14 mouse cellular contexts compared by ENCODE assay signal in genomic region chr7:24487403-24487802, GRCm38 (mm10). TPM values are rescaled to one million over a fixed set of nuclear protein-coding genes. Genes with fewer than 3 reads are reported as not detected.
A peak's percentile ranks its signal among the peaks of the same experiment; 100 is the strongest.
DNase-seq lines count a peak whose midpoint lies in the region; ATAC-seq lines count a peak whose summit lies in the region.
"Had no signal": no experiment of that assay in that cellular context is flagged by ENCODE, and none has a peak within 500 bp of the region (broad histone marks: within the 10 kb centered on the region; RNA-seq: fewer than 3 reads in every experiment).

No protein-coding gene starts in this region.

- H3K4me1 ChIP-seq in embryonic facial prominence, embryonic 11.5 days (ENCODE audit: control insufficient read depth, insufficient read depth, low read length), result no peaks in the 10 kb centered on the region
- H3K4me1 ChIP-seq in hindbrain, embryonic 12.5 days, result peaks cover 51% of the 10 kb centered on the region
- peaks cover 54% of the 10 kb centered on the region for H3K4me1 ChIP-seq in midbrain, embryonic 15.5 days

- H3K9me3 ChIP-seq in embryonic facial prominence, embryonic 11.5 days (replicated peaks; ENCODE audit: control insufficient read depth, low read length), result no peaks in the 10 kb centered on the region
- H3K9me3 ChIP-seq in hindbrain, embryonic 12.5 days (replicated peaks), result no peaks in the 10 kb centered on the region
- no peaks in the 10 kb centered on the region for H3K9me3 ChIP-seq in midbrain, embryonic 15.5 days
- H3K9me3 ChIP-seq: limb, embryonic 12.5 days had no signal

- no peak overlapping the region for H3K4me3 ChIP-seq in embryonic facial prominence, embryonic 11.5 days (ENCODE audit: low read depth, low read length)
- H3K4me3 ChIP-seq in hindbrain, embryonic 12.5 days, result peak overlapping the region; percentile 20; the same call in 1 of the 2 replicates
- H3K4me3 ChIP-seq in midbrain, embryonic 15.5 days, result no peak overlapping the region
- H3K4me3 ChIP-seq: limb, embryonic 12.5 days had no signal

- 31% methylated on average over 3 of the region's 3 CpGs for WGBS in embryonic facial prominence, embryonic 11.5 days
- WGBS in hindbrain, embryonic 12.5 days, result 14% methylated on average over 3 of the region's 3 CpGs
- 25% methylated on average over 3 of the region's 3 CpGs for WGBS in midbrain, embryonic 15.5 days

- H3K27me3 ChIP-seq in embryonic facial prominence, embryonic 11.5 days (ENCODE audit: control insufficient read depth, insufficient read depth, low read length), result no peaks in the 10 kb centered on the region
- H3K27me3 ChIP-seq in hindbrain, embryonic 12.5 days, result no peaks in the 10 kb centered on the region
- no peaks in the 10 kb centered on the region for H3K27me3 ChIP-seq in midbrain, embryonic 15.5 days (replicated peaks)

- no peaks in the 10 kb centered on the region for H3K36me3 ChIP-seq in embryonic facial prominence, embryonic 11.5 days (replicated peaks; ENCODE audit: control insufficient read depth, insufficient read depth, low read depth, low read length)
- peaks cover 17% of the 10 kb centered on the region; the same call in 1 of the 2 replicates for H3K36me3 ChIP-seq in hindbrain, embryonic 12.5 days
- 0 out of 2 replicates have a peak, but pooled peaks cover 5% of the 10 kb centered on the region for H3K36me3 ChIP-seq in midbrain, embryonic 15.5 days (replicated peaks)
- H3K36me3 ChIP-seq: limb, embryonic 12.5 days had no signal

- no peak overlapping the region for H3K27ac ChIP-seq in embryonic facial prominence, embryonic 11.5 days (replicated peaks; ENCODE audit: low read depth, low read length)
- H3K27ac ChIP-seq in hindbrain, embryonic 12.5 days, result peak overlapping the region; percentile 81
- peak overlapping the region; percentile 68 for H3K27ac ChIP-seq in midbrain, embryonic 15.5 days
- H3K27ac ChIP-seq: limb, embryonic 12.5 days had no signal

- H3K9ac ChIP-seq in embryonic facial prominence, embryonic 11.5 days (replicated peaks; ENCODE audit: low read length), result no peak overlapping the region
- H3K9ac ChIP-seq in hindbrain, embryonic 12.5 days, result peak overlapping the region; percentile 48; the same call in 1 of the 2 replicates
- peak overlapping the region; percentile 41; the same call in 1 of the 2 replicates for H3K9ac ChIP-seq in midbrain, embryonic 15.5 days
- H3K9ac ChIP-seq: limb, embryonic 12.5 days had no signal

- H3K4me2 ChIP-seq in embryonic facial prominence, embryonic 11.5 days (ENCODE audit: low read depth, low read length), result no peak overlapping the region
- H3K4me2 ChIP-seq in hindbrain, embryonic 12.5 days (replicated peaks), result peak overlapping the region; percentile 81
- H3K4me2 ChIP-seq in midbrain, embryonic 15.5 days, result peak overlapping the region; percentile 51
- H3K4me2 ChIP-seq: limb, embryonic 12.5 days had no signal

- ATAC-seq in embryonic facial prominence, embryonic 11.5 days (replicated peaks; ENCODE audit: insufficient number of reproducible peaks, low FRiP score, low TSS enrichment, low read depth), result peak; percentile 20; the same call in 1 of the 2 replicates
- no peak for ATAC-seq in hindbrain, embryonic 12.5 days (ENCODE audit: low FRiP score)
- ATAC-seq in midbrain, embryonic 15.5 days (replicated peaks), result no peak
- no peak for ATAC-seq in inflammation-experienced regulatory T-cells, adult 6 months
- ATAC-seq: intestine, embryonic 16.5 days had no signal

- peak; percentile 39 for DNase-seq in cerebellum, adult 9-11 months
- DNase-seq in cerebellum, postnatal 14 days, result no peak
- no peak for DNase-seq in embryonic facial prominence, embryonic 11.5 days (ENCODE audit: low spot score)
- no peak for DNase-seq in kidney, postnatal 4 days
- DNase-seq in right cerebral cortex, postnatal 4 days, result no peak
- DNase-seq: gastrocnemius, postnatal 14 days had no signal

RNA-seq across cellular contexts. Expression of gene Cadm4, which starts 5.6 kb away (rescaled TPM):
- polyA plus RNA-seq in embryonic facial prominence, embryonic 11.5 days (2014; fragmentation: Nextera tagmentation; extraction: Ambion mirVana), result 1.9 and 3.6 TPM in 2 replicates
- 41.3 and 42.3 TPM in 2 replicates for polyA plus RNA-seq in hindbrain, embryonic 12.5 days (2016; fragmentation: Nextera tagmentation; extraction: Ambion mirVana)
- 79.2 and 81.1 TPM in 2 replicates for polyA plus RNA-seq in midbrain, embryonic 15.5 days (2015; fragmentation: Nextera tagmentation; extraction: Ambion mirVana)
- not detected for polyA plus RNA-seq in inflammation-experienced regulatory T-cells, adult 6 months (2017; shearing (Covaris generic))

RNA-seq across cellular contexts. Expression of gene Zfp428, which starts 19.4 kb away (rescaled TPM):
- 52.5 and 58.0 TPM in 2 replicates for polyA plus RNA-seq in embryonic facial prominence, embryonic 11.5 days (2014; fragmentation: Nextera tagmentation; extraction: Ambion mirVana)
- 155 and 160 TPM in 2 replicates for polyA plus RNA-seq in hindbrain, embryonic 12.5 days (2016; fragmentation: Nextera tagmentation; extraction: Ambion mirVana)
- 336 and 344 TPM in 2 replicates for polyA plus RNA-seq in midbrain, embryonic 15.5 days (2015; fragmentation: Nextera tagmentation; extraction: Ambion mirVana)
- under 1 TPM in 1 of 3 experiments, not detected in 2; 0.33 TPM for polyA plus RNA-seq in inflammation-experienced regulatory T-cells, adult 6 months (2017; shearing (Covaris generic))

RNA-seq across cellular contexts. Expression of gene AC161166.1, which starts 24.9 kb away (rescaled TPM):
- 0.25 and 0.32 TPM in 2 replicates for polyA plus RNA-seq in embryonic facial prominence, embryonic 11.5 days (2014; fragmentation: Nextera tagmentation; extraction: Ambion mirVana)
- polyA plus RNA-seq in hindbrain, embryonic 12.5 days (2016; fragmentation: Nextera tagmentation; extraction: Ambion mirVana), result 1.9 TPM in 2 replicates
- 2.1 and 2.2 TPM in 2 replicates for polyA plus RNA-seq in midbrain, embryonic 15.5 days (2015; fragmentation: Nextera tagmentation; extraction: Ambion mirVana)
- not detected for polyA plus RNA-seq in inflammation-experienced regulatory T-cells, adult 6 months (2017; shearing (Covaris generic))
- polyA plus RNA-seq: brain, embryonic 14.5 days had no signal

RNA-seq across cellular contexts. Expression of gene Plaur, which starts 25.1 kb away (rescaled TPM):
- 1.1 and 2.1 TPM in 2 replicates for polyA plus RNA-seq in embryonic facial prominence, embryonic 11.5 days (2014; fragmentation: Nextera tagmentation; extraction: Ambion mirVana)
- polyA plus RNA-seq in hindbrain, embryonic 12.5 days (2016; fragmentation: Nextera tagmentation; extraction: Ambion mirVana), result 0.59 and 0.95 TPM in 2 replicates
- polyA plus RNA-seq in midbrain, embryonic 15.5 days (2015; fragmentation: Nextera tagmentation; extraction: Ambion mirVana), result 1.6 and 1.9 TPM in 2 replicates
- polyA plus RNA-seq in inflammation-experienced regulatory T-cells, adult 6 months (2017; shearing (Covaris generic)), result 1 to 10 TPM in 2 of 3 experiments, under 1 TPM in 1; 0.62 to 1.6 (median 1.5) TPM

RNA-seq across cellular contexts. Expression of gene Irgc1, which starts 35.3 kb away (rescaled TPM):
- not detected in 2 replicates for polyA plus RNA-seq in embryonic facial prominence, embryonic 11.5 days (2014; fragmentation: Nextera tagmentation; extraction: Ambion mirVana)
- not detected in 2 replicates for polyA plus RNA-seq in hindbrain, embryonic 12.5 days (2016; fragmentation: Nextera tagmentation; extraction: Ambion mirVana)
- not detected in 2 replicates for polyA plus RNA-seq in midbrain, embryonic 15.5 days (2015; fragmentation: Nextera tagmentation; extraction: Ambion mirVana)
- polyA plus RNA-seq in inflammation-experienced regulatory T-cells, adult 6 months (2017; shearing (Covaris generic)), result not detected
- polyA plus RNA-seq: brain, embryonic 14.5 days; heart, embryonic 14.5 days; limb, embryonic 12.5 days; lung, embryonic 16.5 days had no signal

Comparison
In these comparisons a context has a peak if more than half of its experiments do, and no peak if none do; other contexts are left out.
1. RNA of gene Zfp428, which starts 19.4 kb away (polyA plus RNA-seq): 336 to 344 TPM in midbrain, embryonic 15.5 days, 155 to 160 TPM in hindbrain, embryonic 12.5 days and 52.5 to 58.0 TPM in embryonic facial prominence, embryonic 11.5 days; 0.33 TPM in inflammation-experienced regulatory T-cells, adult 6 months; every median in the first group is over 10 times any median in the second.